Mouse (Mus musculus): ENCODE data around the gene Cdc20b. TPM values are rescaled to one million over a fixed set of nuclear protein-coding genes. Genes with fewer than 3 reads are reported as not detected.

Cdc20b gene
- total and polyA plus RNA-seq, 3 experiments: not detected

GRCm38 (mm10) chr13:113045458-113046110 is 10.7 kb downstream of the Cdc20b start:
- H3K4me1 ChIP-seq (ENCODE audit: control insufficient read depth in 1 of 2, insufficient read depth in 2 of 2, low read length in 2 of 2): no peaks in the 10 kb centered on the region
- H3K9me3 ChIP-seq (replicated peaks; ENCODE audit: insufficient read depth, low read length): no peaks in the 10 kb centered on the region
- H3K27ac ChIP-seq (ENCODE audit: control insufficient read depth, low read depth, low read length): no peak overlapping the region
- H3K36me3 ChIP-seq (ENCODE audit: control insufficient read depth in 1 of 2, insufficient read depth in 2 of 2, low read length in 2 of 2): no peaks in the 10 kb centered on the region
- TF ChIP-seq CTCF (IDR thresholded peaks at IDR 0.05 in 2 of 3, conservative IDR thresholded peaks at IDR 0.05 in 1 of 3; ENCODE audit: control insufficient read depth in 1 of 3, insufficient read depth in 1 of 3, low read depth in 2 of 3, low read length in 3 of 3, poor library complexity in 1 of 3, severe bottlenecking in 1 of 3): no peak
- TF ChIP-seq SMC3 (IDR thresholded peaks at IDR 0.05; ENCODE audit: low read depth, low read length): no peak
- no peak for TF ChIP-seq RCOR1 (IDR thresholded peaks at IDR 0.05; ENCODE audit: low read depth, low read length)
- no peak for TF ChIP-seq GABPA (IDR thresholded peaks at IDR 0.05; ENCODE audit: low read depth, low read length)
- TF ChIP-seq MAFK (IDR thresholded peaks at IDR 0.05; ENCODE audit: borderline replicate concordance, low read depth, low read length): no peak
- TF ChIP-seq TAL1 (IDR thresholded peaks at IDR 0.05; ENCODE audit: low read length): no peak
- no peak for TF ChIP-seq NELFE (IDR thresholded peaks at IDR 0.05; ENCODE audit: low read depth, low read length)
- TF ChIP-seq EP300 (IDR thresholded peaks at IDR 0.05; ENCODE audit: low read depth in 1 of 2, low read length in 2 of 2): no peak
- TF ChIP-seq TBP (IDR thresholded peaks at IDR 0.05; ENCODE audit: low read depth, low read length): no peak
- TF ChIP-seq POLR2A (IDR thresholded peaks at IDR 0.05; ENCODE audit: control insufficient read depth in 1 of 2, insufficient read depth in 1 of 2, low read depth in 1 of 2, low read length in 2 of 2, poor library complexity in 1 of 2): no peak
- no peak for TF ChIP-seq MEF2A (IDR thresholded peaks at IDR 0.05; ENCODE audit: extremely low read depth, insufficient replicate concordance, low read depth, low read length, poor library complexity, severe bottlenecking)
- TF ChIP-seq MYC (IDR thresholded peaks at IDR 0.05; ENCODE audit: low read depth, low read length): no peak
- TF ChIP-seq POLR2AphosphoS2 (IDR thresholded peaks at IDR 0.05; ENCODE audit: low read length): no peak
- no peak for TF ChIP-seq E2F4 (IDR thresholded peaks at IDR 0.05; ENCODE audit: borderline replicate concordance, low read depth, low read length)
- no peak for TF ChIP-seq TCF12 (IDR thresholded peaks at IDR 0.05; ENCODE audit: low read depth, low read length)
- TF ChIP-seq USF1 (IDR thresholded peaks at IDR 0.05; ENCODE audit: low read depth, low read length): no peak
- no peak for TF ChIP-seq SIN3A (IDR thresholded peaks at IDR 0.05; ENCODE audit: low read length)
- no peak for TF ChIP-seq KAT2A (conservative IDR thresholded peaks at IDR 0.05; ENCODE audit: low read depth, low read length)
- no peak for TF ChIP-seq NRF1 (IDR thresholded peaks at IDR 0.05; ENCODE audit: insufficient read depth, low read depth, low read length, poor library complexity, severe bottlenecking)
- no peak for TF ChIP-seq ELF1 (IDR thresholded peaks at IDR 0.05; ENCODE audit: low read depth, low read length)
- H3K27me3 ChIP-seq (ENCODE audit: control insufficient read depth in 1 of 2, insufficient read depth in 2 of 2, low read length in 2 of 2): peaks cover 4 to 9% of the 10 kb centered on the region in 2 experiments
- H3K79me2 ChIP-seq (ENCODE audit: control insufficient read depth, insufficient read depth, low read length, poor library complexity): no peaks in the 10 kb centered on the region
- DNase-seq (ENCODE audit: low read depth, low spot score): no peak
- no peak overlapping the region for H3K4me3 ChIP-seq (ENCODE audit: control insufficient read depth in 1 of 2, insufficient read depth in 1 of 2, low read depth in 2 of 2, low read length in 2 of 2)
- H3K9ac ChIP-seq (ENCODE audit: control insufficient read depth, low read depth, low read length, poor library complexity, severe bottlenecking): no peak overlapping the region

Measured in MEL (cell line).